Mouse (Mus musculus) forebrain, embryonic 10.5 days (tissue): ENCODE data around the gene Col15a1. TPM values are rescaled to one million over a fixed set of nuclear protein-coding genes. Genes with fewer than 3 reads are reported as not detected.

Experiments
- DNase-seq: peaks from one replicate; pipeline ENCODE4 v3.0.0-alpha.2; 2017; ENCODE audit warnings: low spot score; ENCODE audit errors: extremely low spot score
- H3K27ac ChIP-seq: fragments of 300-500 bp; sonication (generic); 2 replicates; pipeline ENCODE4 v1.5.1; 2016; ENCODE audit warnings: mild to moderate bottlenecking
- H3K27me3 ChIP-seq: fragments of 300-500 bp; sonication (generic); 2 replicates; pipeline ENCODE4 v1.6.1; 2016; ENCODE audit warnings: mild to moderate bottlenecking; ENCODE audit not compliant: poor library complexity, severe bottlenecking
- H3K36me3 ChIP-seq: fragments of 300-500 bp; sonication (generic); replicated peaks from 2 replicates; pipeline ENCODE4 v1.6.1; 2016; ENCODE audit warnings: mild to moderate bottlenecking, moderate library complexity
- H3K4me1 ChIP-seq: fragments of 300-500 bp; sonication (generic); 2 replicates; pipeline ENCODE4 v1.6.1; 2016
- H3K4me3 ChIP-seq: fragments of 300-500 bp; sonication (generic); 2 replicates; pipeline ENCODE4 v1.5.1; 2016; ENCODE audit warnings: mild to moderate bottlenecking, moderate library complexity
- H3K9me3 ChIP-seq: fragments of 300-500 bp; sonication (generic); 2 replicates; pipeline ENCODE4 v1.6.1; 2016; ENCODE audit warnings: mild to moderate bottlenecking, moderate library complexity
- WGBS: fragments of 180-500 bp; shearing (Covaris S2); methylation state at CpG from one replicate; pipeline ENCODE4 v1.1.7; 2016; 5-methylcytosine and 5-hydroxymethylcytosine counted together
- polyA plus RNA-seq: library from polyadenylated mRNA; unstranded; fragments of >200 nt; fragmentation: Nextera tagmentation; extraction: Ambion mirVana; gene quantifications from 2 replicates; pipeline ENCODE4 v1.2.1, GENCODE M21; 2016

The Col15a1 gene
- polyA plus RNA-seq: 4.3 and 4.5 TPM in 2 replicates

- Histone ChIP-seq H3K4me1 (peaks cover 13% of the 10 kb centered on the region), H3K27me3 (peaks cover 80% of the 10 kb centered on the region), H3K36me3 (no peaks in the 10 kb centered on the region), H3K4me3 (peak within 1 kb of the TSS; percentile 58), H3K27ac (peak within 1 kb of the TSS; percentile 64), H3K9me3 (no peaks in the 10 kb centered on the region)
- under 1% methylated on average over 27 of the region's 45 CpGs for WGBS
- DNase-seq: peak; percentile 27
Measured at GRCm38 (mm10) chr4:47207969-47208420, at the start of gene Col15a1. TSS of gene Col15a1 (plus strand) at chr4:47208161.

GRCm38 (mm10) chr4:47161103-47161755, 46.7 kb upstream of the Col15a1 start:
- no peaks in the 10 kb centered on the region; the same call in 1 of the 2 replicates for H3K9me3 ChIP-seq
- WGBS: 15% methylated on average over 3 of the region's 4 CpGs
- peaks cover 18% of the 10 kb centered on the region for H3K4me1 ChIP-seq
- H3K27me3 ChIP-seq: no peaks in the 10 kb centered on the region
- no peak for DNase-seq
- H3K4me3 ChIP-seq: no peak overlapping the region
- no peak overlapping the region for H3K27ac ChIP-seq
- H3K36me3 ChIP-seq: no peaks in the 10 kb centered on the region

GRCm38 (mm10) chr4:47161756-47162587, 46.0 kb upstream of the Col15a1 start:
- Histone ChIP-seq H3K27me3 (no peaks in the 10 kb centered on the region), H3K4me3 (no peak overlapping the region), H3K36me3 (no peaks in the 10 kb centered on the region), H3K9me3 (no peaks in the 10 kb centered on the region; the same call in 1 of the 2 replicates), H3K4me1 (peaks cover 18% of the 10 kb centered on the region), H3K27ac (0 out of 2 replicates have a peak overlapping the region, but pooled peaks have one; percentile 25)
- DNase-seq: no peak
- WGBS: 78% methylated on average over 12 of the region's 12 CpGs

- Histone ChIP-seq H3K4me3 (no peak overlapping the region), H3K9me3 (no peaks in the 10 kb centered on the region), H3K4me1 (no peaks in the 10 kb centered on the region), H3K36me3 (no peaks in the 10 kb centered on the region), H3K27me3 (no peaks in the 10 kb centered on the region), H3K27ac (no peak overlapping the region)
- 40% methylated on average over 1 of the region's 1 CpGs for WGBS
- no peak for DNase-seq
Measured at GRCm38 (mm10) chr4:47172314-47172713, 35.6 kb upstream of the Col15a1 start.

- peaks cover 8% of the 10 kb centered on the region; the same call in 1 of the 2 replicates for H3K4me1 ChIP-seq
- H3K27ac ChIP-seq: peak overlapping the region; percentile 31; the same call in 1 of the 2 replicates
- H3K36me3 ChIP-seq: no peaks in the 10 kb centered on the region
- H3K4me3 ChIP-seq: no peak overlapping the region
- WGBS: 85% methylated on average over 8 of the region's 8 CpGs
- no peaks in the 10 kb centered on the region for H3K27me3 ChIP-seq
- no peak for DNase-seq
- H3K9me3 ChIP-seq: no peaks in the 10 kb centered on the region
Measured at GRCm38 (mm10) chr4:47177101-47177500, 30.9 kb upstream of the Col15a1 start.

- DNase-seq: no peak
- no peak overlapping the region for H3K4me3 ChIP-seq
- H3K27me3 ChIP-seq: no peaks in the 10 kb centered on the region
- WGBS: 67% methylated on average over 8 of the region's 8 CpGs
- H3K4me1 ChIP-seq: peaks cover 8% of the 10 kb centered on the region; the same call in 1 of the 2 replicates
- H3K36me3 ChIP-seq: no peaks in the 10 kb centered on the region
- no peaks in the 10 kb centered on the region for H3K9me3 ChIP-seq
- no peak overlapping the region for H3K27ac ChIP-seq
Measured at GRCm38 (mm10) chr4:47178261-47178961, 29.6 kb upstream of the Col15a1 start.

- no peak for DNase-seq
- H3K27ac ChIP-seq: no peak overlapping the region
- 88% methylated on average over 5 of the region's 5 CpGs for WGBS
Measured at GRCm38 (mm10) chr4:47179535-47179934, 28.4 kb upstream of the Col15a1 start.

GRCm38 (mm10) chr4:47184058-47184661, 23.8 kb upstream of the Col15a1 start:
- H3K4me3 ChIP-seq: no peak overlapping the region
- H3K27me3 ChIP-seq: no peaks in the 10 kb centered on the region
- no peaks in the 10 kb centered on the region for H3K4me1 ChIP-seq
- no peak for DNase-seq
- no peaks in the 10 kb centered on the region for H3K36me3 ChIP-seq
- H3K27ac ChIP-seq: no peak overlapping the region
- WGBS: 46% methylated on average over 6 of the region's 6 CpGs
- H3K9me3 ChIP-seq: no peaks in the 10 kb centered on the region

More at GRCm38 (mm10) chr4:47179535-47179934, 28.4 kb upstream of the Col15a1 start:
- Histone ChIP-seq H3K4me3 (no peak overlapping the region), H3K4me1 (peaks cover 8% of the 10 kb centered on the region; the same call in 1 of the 2 replicates), H3K9me3 (no peaks in the 10 kb centered on the region), H3K27me3 (no peaks in the 10 kb centered on the region), H3K36me3 (no peaks in the 10 kb centered on the region)

- Histone ChIP-seq H3K9me3 (no peaks in the 10 kb centered on the region), H3K36me3 (no peaks in the 10 kb centered on the region), H3K4me1 (no peaks in the 10 kb centered on the region), H3K4me3 (no peak overlapping the region), H3K27me3 (no peaks in the 10 kb centered on the region), H3K27ac (peak overlapping the region; percentile 0; the same call in 1 of the 2 replicates)
- DNase-seq: no peak
- 91% methylated on average over 6 of the region's 6 CpGs for WGBS
Measured at GRCm38 (mm10) chr4:47186514-47186913, 21.4 kb upstream of the Col15a1 start.

GRCm38 (mm10) chr4:47196173-47196572, 11.8 kb upstream of the Col15a1 start:
- DNase-seq: no peak
- WGBS: 89% methylated on average over 3 of the region's 3 CpGs
- H3K27ac ChIP-seq: no peak overlapping the region
- no peak overlapping the region for H3K4me3 ChIP-seq
- H3K27me3 ChIP-seq: no peaks in the 10 kb centered on the region
- no peaks in the 10 kb centered on the region for H3K36me3 ChIP-seq
- no peaks in the 10 kb centered on the region for H3K9me3 ChIP-seq
- H3K4me1 ChIP-seq: peaks cover 3% of the 10 kb centered on the region; the same call in 1 of the 2 replicates

GRCm38 (mm10) chr4:47203643-47204042, 4.3 kb upstream of the Col15a1 start:
- no peak for DNase-seq
- WGBS: 88% methylated on average over 5 of the region's 5 CpGs

GRCm38 (mm10) chr4:47205846-47206245, 2.1 kb upstream of the Col15a1 start:
- DNase-seq: no peak
- Histone ChIP-seq H3K9me3 (no peaks in the 10 kb centered on the region), H3K27me3 (peaks cover 71% of the 10 kb centered on the region), H3K27ac (no peak overlapping the region), H3K4me3 (no peak overlapping the region), H3K36me3 (no peaks in the 10 kb centered on the region), H3K4me1 (peaks cover 13% of the 10 kb centered on the region)
- 86% methylated on average over 6 of the region's 6 CpGs for WGBS

More at GRCm38 (mm10) chr4:47203643-47204042, 4.3 kb upstream of the Col15a1 start:
- peaks cover 14% of the 10 kb centered on the region for H3K4me1 ChIP-seq
- H3K9me3 ChIP-seq: no peaks in the 10 kb centered on the region
- H3K27me3 ChIP-seq: peaks cover 49% of the 10 kb centered on the region
- H3K4me3 ChIP-seq: no peak overlapping the region
- no peaks in the 10 kb centered on the region for H3K36me3 ChIP-seq
- no peak overlapping the region for H3K27ac ChIP-seq
